Mouse (Mus musculus) hematopoietic multipotent progenitor cell, adult 10-12 weeks (in vitro differentiated cells): ENCODE data around the gene Vmn1r44. TPM values are rescaled to one million over a fixed set of nuclear protein-coding genes. Genes with fewer than 3 reads are reported as not detected.

Experiments
- polyA plus RNA-seq: library from polyadenylated mRNA; stranded (reverse); fragments of >175 nt; gene quantifications from 2 replicates; pipeline ENCODE4 v1.2.3, GENCODE M21; 2012; ENCODE audit warnings: low replicate concordance

The Vmn1r44 gene
- not detected in 2 replicates for polyA plus RNA-seq

DNA sequence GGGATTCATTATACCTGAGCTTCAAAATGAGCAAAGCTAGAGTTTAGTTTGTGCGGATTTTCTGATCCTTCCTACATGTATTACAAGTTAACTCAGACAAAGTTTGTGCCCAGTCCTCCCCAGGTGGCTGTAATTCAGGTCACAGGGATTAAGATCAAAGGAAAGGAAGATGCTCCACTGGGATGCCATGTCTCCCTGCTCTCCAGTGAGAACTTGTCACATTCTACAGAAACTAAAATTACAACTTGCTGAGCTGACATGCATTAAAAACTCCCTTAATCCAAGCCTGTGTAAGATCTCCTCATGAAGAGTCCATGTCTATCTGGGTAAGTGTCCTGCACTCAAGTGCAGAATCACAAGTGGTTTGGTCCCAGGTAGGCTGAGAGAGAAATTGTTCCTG, at the start of gene Vmn1r44:
Vmn1r44 (plus strand) TSS at position 301 of the 400 bp plus-strand sequence.

DNA sequence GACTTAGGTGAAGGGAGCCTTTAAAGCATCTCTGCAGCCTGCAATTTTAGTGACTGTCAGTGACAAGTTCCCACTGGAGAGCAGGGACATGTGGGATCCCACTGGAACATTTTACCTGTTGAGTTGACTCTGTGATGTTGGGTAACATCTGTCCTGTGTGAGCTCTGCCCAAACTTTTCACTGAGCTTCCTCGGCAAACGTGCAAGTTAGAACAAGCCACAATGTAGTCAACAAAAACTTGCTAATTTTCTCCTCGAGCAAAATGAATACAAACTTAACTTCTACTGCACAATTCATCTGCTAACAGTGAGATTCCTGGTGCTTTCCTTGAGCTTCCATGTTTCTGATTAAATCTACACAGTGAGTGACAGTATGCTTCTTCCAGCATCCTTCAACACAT, 7.1 kb upstream of the Vmn1r44 start, which contains the start of the genes Vmn1r42 and Vmn1r43:
Vmn1r42 (minus strand) TSS at position 101 of the 400 bp plus-strand sequence.
Vmn1r43 (minus strand) TSS at position 101 of the 400 bp plus-strand sequence.

DNA sequence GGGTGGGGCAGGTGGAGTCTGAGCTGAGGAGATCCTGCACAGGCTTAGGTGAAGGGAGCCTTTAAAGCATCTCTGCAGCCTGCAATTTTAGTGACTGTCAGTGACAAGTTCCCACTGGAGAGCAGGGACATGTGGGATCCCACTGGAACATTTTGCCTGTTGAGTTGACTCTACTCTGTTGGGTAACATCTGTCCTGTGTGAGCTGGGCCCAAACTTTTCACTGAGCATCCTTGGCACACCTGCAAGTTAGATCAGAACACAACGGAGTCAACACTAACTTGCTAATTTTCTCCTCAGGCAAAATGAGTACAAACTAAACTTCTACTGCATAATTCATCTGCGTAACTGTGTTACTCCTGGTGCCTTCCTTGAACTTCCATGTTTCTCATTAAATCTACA, 57.0 kb downstream of the Vmn1r44 start, which contains the start of gene Vmn1r45:
Vmn1r45 (minus strand) TSS at position 101 of the 400 bp plus-strand sequence.

Other genes with a start within 250 kb of the Vmn1r44 start
- 2.3 and 2.5 TPM in 2 replicates for gene Txnrd3, start 239.7 kb upstream of the Vmn1r44 start, polyA plus RNA-seq
- not detected in 2 replicates for gene Vmn1r40, start 176.1 kb upstream of the Vmn1r44 start, polyA plus RNA-seq
- gene Vmn1r41, start 142.9 kb upstream of the Vmn1r44 start, polyA plus RNA-seq, result not detected in 2 replicates
- not detected in 2 replicates for gene Vmn1r42, start 7.2 kb upstream of the Vmn1r44 start, polyA plus RNA-seq
- gene Vmn1r43, start 7.2 kb upstream of the Vmn1r44 start, polyA plus RNA-seq, result not detected in 2 replicates
- gene Vmn1r45, start 56.9 kb downstream of the Vmn1r44 start, polyA plus RNA-seq, result not detected in 2 replicates
- gene Vmn1r46, start 85.7 kb downstream of the Vmn1r44 start, polyA plus RNA-seq, result not detected in 2 replicates
- gene Vmn1r47, start 132.5 kb downstream of the Vmn1r44 start, polyA plus RNA-seq, result not detected in 2 replicates
- not detected in 2 replicates for gene Vmn1r48, start 153.2 kb downstream of the Vmn1r44 start, polyA plus RNA-seq
- gene Vmn1r49, start 194.8 kb downstream of the Vmn1r44 start, polyA plus RNA-seq, result not detected in 2 replicates
- gene Vmn1r50, start 217.8 kb downstream of the Vmn1r44 start, polyA plus RNA-seq, result not detected in 2 replicates
- gene Vmn1r51, start 238.9 kb downstream of the Vmn1r44 start, polyA plus RNA-seq, result not detected in 2 replicates